Mouse (Mus musculus) hindbrain, postnatal 0 days (tissue): ENCODE data around the gene Psmg4. TPM values are rescaled to one million over a fixed set of nuclear protein-coding genes. Genes with fewer than 3 reads are reported as not detected.

Experiments
- ATAC-seq: fragments of 200-750 bp; cut with Nextera tagmentation; 2 replicates; pipeline ENCODE4 v1.8.0; 2017; ENCODE audit warnings: mild to moderate bottlenecking, moderate TSS enrichment, moderate library complexity
- DNase-seq: peaks from one replicate; pipeline ENCODE4 v3.0.0-alpha.2; 2015; ENCODE audit warnings: low spot score
- H3K27ac ChIP-seq: fragments of 300-500 bp; sonication (generic); 2 replicates; pipeline ENCODE4 v1.5.1; 2014; ENCODE audit warnings: mild to moderate bottlenecking
- H3K27me3 ChIP-seq: fragments of 300-500 bp; sonication (generic); 2 replicates; pipeline ENCODE4 v1.6.1; 2014; ENCODE audit warnings: low read length, mixed read lengths; ENCODE audit not compliant: insufficient read depth
- H3K36me3 ChIP-seq: fragments of 300-500 bp; sonication (generic); 2 replicates; pipeline ENCODE4 v1.6.1; 2014; ENCODE audit warnings: low read length, mixed read lengths; ENCODE audit not compliant: insufficient read depth
- H3K4me1 ChIP-seq: fragments of 300-500 bp; sonication (generic); 2 replicates; pipeline ENCODE4 v1.6.1; 2014; ENCODE audit warnings: antibody characterized with exemption, low read length, mixed read lengths; ENCODE audit not compliant: insufficient read depth
- H3K4me2 ChIP-seq: fragments of 300-500 bp; sonication (generic); 2 replicates; pipeline ENCODE4 v1.6.1; 2014; ENCODE audit warnings: low read depth, mild to moderate bottlenecking, low read length, moderate library complexity, mixed read lengths
- H3K4me3 ChIP-seq: fragments of 300-500 bp; sonication (generic); 2 replicates; pipeline ENCODE4 v1.5.1; 2014; ENCODE audit warnings: low read length
- H3K9ac ChIP-seq: fragments of 300-500 bp; sonication (generic); replicated peaks from 2 replicates; pipeline ENCODE4 v1.6.1; 2014; ENCODE audit warnings: mild to moderate bottlenecking, low read length, moderate library complexity, mixed read lengths
- H3K9me3 ChIP-seq: fragments of 300-500 bp; sonication (generic); 2 replicates; pipeline ENCODE4 v1.6.1; 2016; ENCODE audit warnings: low read length, mixed read lengths
- CTCF ChIP-seq: IDR thresholded peaks from 2 replicates; pipeline ENCODE4 v1.5.1; 2016; ENCODE audit warnings: antibody characterized with exemption, control low read depth, low read depth
- WGBS: fragments of 180-500 bp; shearing (Covaris S2); extraction: QIAGEN DNeasy Blood & Tissue Kit; methylation state at CpG from one replicate; pipeline ENCODE4 v1.1.7; 2014; 5-methylcytosine and 5-hydroxymethylcytosine counted together
- polyA plus RNA-seq: library from polyadenylated mRNA; unstranded; fragments of >200 nt; fragmentation: Nextera tagmentation; extraction: Ambion mirVana; gene quantifications from 2 replicates; pipeline ENCODE4 v1.2.1, GENCODE M21; 2015
- total RNA-seq: library from RNA; depleted of rRNA; stranded (reverse); fragments of >200 nt; gene quantifications from 2 replicates; pipeline ENCODE4 v1.2.3, GENCODE M21; 2014

Psmg4 gene
- total and polyA plus RNA-seq, 2 experiments from 2014 or later = 75.9 to 88.5 TPM

- Histone ChIP-seq H3K4me1 (no peaks in the 10 kb centered on the region), H3K36me3 (peaks cover 30% of the 10 kb centered on the region), H3K9ac (no peak overlapping the region), H3K4me3 (no peak overlapping the region), H3K4me2 (no peak overlapping the region), H3K27ac (no peak overlapping the region), H3K27me3 (no peaks in the 10 kb centered on the region), H3K9me3 (no peaks in the 10 kb centered on the region)
- 50% methylated on average over 8 of the region's 8 CpGs for WGBS
- DNase-seq (peak; percentile 58), ATAC-seq (peak; percentile 81)
- TF ChIP-seq CTCF = peak; percentile 65
Observed at GRCm38 (mm10) chr13:34192414-34193191, 29.8 kb downstream of the Psmg4 start.

GRCm38 (mm10) chr13:34193384-34193783 is 30.6 kb downstream of the Psmg4 start:
- 36% methylated on average over 8 of the region's 8 CpGs for WGBS
- no peaks in the 10 kb centered on the region for H3K9me3 ChIP-seq
- DNase-seq = no peak
- TF ChIP-seq CTCF = no peak
- no peak overlapping the region for H3K4me2 ChIP-seq
- H3K4me3 ChIP-seq = no peak overlapping the region
- no peak overlapping the region for H3K9ac ChIP-seq
- H3K4me1 ChIP-seq = no peaks in the 10 kb centered on the region
- peaks cover 33% of the 10 kb centered on the region for H3K36me3 ChIP-seq
- ATAC-seq = peak; percentile 41
- H3K27ac ChIP-seq = peak overlapping the region; percentile 12; the same call in 1 of the 2 replicates
- no peaks in the 10 kb centered on the region for H3K27me3 ChIP-seq

- TF ChIP-seq CTCF = no peak
- Histone ChIP-seq H3K36me3 (peaks cover 33% of the 10 kb centered on the region), H3K27me3 (no peaks in the 10 kb centered on the region), H3K4me3 (no peak overlapping the region), H3K9me3 (no peaks in the 10 kb centered on the region), H3K4me2 (no peak overlapping the region), H3K4me1 (no peaks in the 10 kb centered on the region), H3K9ac (no peak overlapping the region), H3K27ac (no peak overlapping the region)
- no peak for DNase-seq
- 81% methylated on average over 1 of the region's 1 CpGs for WGBS
- no peak for ATAC-seq
Observed at GRCm38 (mm10) chr13:34195676-34196075, 32.9 kb downstream of the Psmg4 start.

- no peak for TF ChIP-seq CTCF
- no peak overlapping the region for H3K4me2 ChIP-seq
- no peaks in the 10 kb centered on the region for H3K9me3 ChIP-seq
- H3K4me1 ChIP-seq = no peaks in the 10 kb centered on the region
- ATAC-seq (no peak), DNase-seq (no peak)
- no peak overlapping the region for H3K9ac ChIP-seq
- no peaks in the 10 kb centered on the region for H3K27me3 ChIP-seq
- WGBS = 74% methylated on average over 3 of the region's 3 CpGs
- no peak overlapping the region for H3K4me3 ChIP-seq
- H3K36me3 ChIP-seq = no peaks in the 10 kb centered on the region
- no peak overlapping the region for H3K27ac ChIP-seq
Observed at GRCm38 (mm10) chr13:34205216-34205615, 42.5 kb downstream of the Psmg4 start.

DNA sequence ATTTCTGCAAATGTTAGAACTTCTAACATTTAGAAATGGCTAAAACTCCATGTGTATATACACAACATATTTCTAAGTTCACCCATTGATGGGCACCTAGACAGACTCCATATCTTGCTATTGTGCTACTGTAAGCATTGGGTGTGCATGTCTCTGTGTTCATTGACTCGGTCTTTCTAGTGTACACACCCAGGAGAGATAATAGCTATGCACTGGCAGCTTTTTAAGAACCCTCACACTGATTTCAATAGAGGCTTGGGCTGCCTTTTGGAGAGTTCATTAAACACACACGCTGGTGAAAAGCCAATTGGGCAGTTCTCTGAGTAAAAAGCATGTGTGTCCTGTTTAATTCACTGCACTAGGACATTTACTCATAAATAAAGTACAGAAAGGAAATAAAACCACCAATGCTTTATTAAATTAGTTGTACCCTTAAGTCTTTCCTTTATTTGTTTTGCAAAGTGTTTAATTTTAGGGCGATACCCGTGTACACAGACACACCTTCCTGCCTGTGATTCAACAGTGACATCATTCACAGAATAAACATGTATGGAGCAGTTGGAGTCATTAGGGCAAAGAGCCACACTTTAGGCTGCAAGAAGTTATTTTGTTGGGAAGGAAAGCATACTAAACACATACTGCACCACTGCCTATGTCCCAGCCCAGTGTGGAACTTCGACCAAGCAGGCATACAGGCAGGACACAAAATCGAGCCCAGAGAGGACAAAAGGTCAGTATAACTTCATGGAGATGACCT is 45.1 kb downstream of the Psmg4 start:
- TF ChIP-seq CTCF = no peak
- Histone ChIP-seq H3K4me2 (no peak overlapping the region), H3K4me1 (no peaks in the 10 kb centered on the region), H3K27me3 (no peaks in the 10 kb centered on the region), H3K4me3 (no peak overlapping the region), H3K9me3 (no peaks in the 10 kb centered on the region), H3K9ac (no peak overlapping the region), H3K36me3 (no peaks in the 10 kb centered on the region), H3K27ac (no peak overlapping the region)
- 71% methylated on average over 6 of the region's 6 CpGs for WGBS
- DNase-seq (no peak), ATAC-seq (no peak)

- Histone ChIP-seq H3K4me3 (no peak overlapping the region), H3K9ac (no peak overlapping the region), H3K4me1 (no peaks in the 10 kb centered on the region), H3K27me3 (no peaks in the 10 kb centered on the region), H3K27ac (no peak overlapping the region), H3K4me2 (no peak overlapping the region), H3K36me3 (no peaks in the 10 kb centered on the region), H3K9me3 (no peaks in the 10 kb centered on the region)
- WGBS = 60% methylated on average over 4 of the region's 4 CpGs
- no peak for ATAC-seq
- no peak for DNase-seq
- TF ChIP-seq CTCF = no peak
Observed at GRCm38 (mm10) chr13:34211261-34211775, 48.6 kb downstream of the Psmg4 start.
